16 mouse cellular contexts compared by ENCODE assay signal in the genomic region with DNA sequence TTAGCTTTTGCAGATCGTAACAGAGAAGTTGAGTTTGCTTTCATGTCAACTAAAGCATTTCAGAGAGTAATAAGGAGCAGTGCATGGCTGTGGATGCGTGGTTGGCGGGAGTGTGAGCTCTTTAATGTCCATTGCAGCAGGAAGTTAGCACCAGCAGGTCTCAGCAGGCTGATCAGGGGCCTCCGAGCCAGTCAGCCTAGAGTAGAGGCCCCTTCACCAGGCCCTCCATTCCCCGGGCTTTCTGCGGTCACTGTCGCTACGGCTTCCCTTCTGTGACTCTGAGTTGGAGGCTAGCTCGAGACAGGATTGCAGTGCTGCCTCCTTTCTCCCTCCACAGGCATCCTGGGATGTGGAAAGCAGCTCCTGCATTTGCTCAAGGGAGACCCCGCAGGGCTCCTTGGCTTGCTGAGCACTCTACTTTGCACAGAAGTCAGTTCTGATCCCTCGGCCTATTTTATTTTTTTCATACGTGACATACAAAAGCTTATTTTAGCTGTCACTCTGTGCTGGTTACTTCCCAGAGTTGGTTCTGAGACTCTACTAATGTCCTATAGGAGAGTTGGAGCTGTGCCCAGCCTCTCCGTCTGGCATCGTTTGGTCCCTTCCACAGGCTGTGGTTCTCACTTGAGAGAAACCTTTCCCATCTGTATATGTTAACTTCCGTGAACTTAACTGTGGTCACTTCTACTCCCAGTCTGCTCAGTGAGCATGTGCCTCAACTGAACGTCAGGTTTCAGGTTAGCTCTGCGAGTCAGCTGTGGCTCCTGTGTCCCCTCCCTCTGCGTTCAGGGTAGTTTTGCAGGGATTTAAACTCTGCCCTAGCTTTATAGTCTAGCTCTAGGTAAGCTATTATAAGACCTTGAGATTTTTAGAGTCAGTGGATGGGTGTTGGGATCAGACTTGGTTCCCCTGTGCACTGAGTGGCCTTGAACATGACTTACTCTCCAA. TPM values are rescaled to one million over a fixed set of nuclear protein-coding genes. Genes with fewer than 3 reads are reported as not detected.
DNase-seq lines count a peak whose midpoint lies in the region; ATAC-seq and TF ChIP-seq lines count a peak whose summit lies in the region.
"Had no signal": no experiment of that assay in that cellular context is flagged by ENCODE, and none has a peak within 500 bp of the region (broad histone marks: within the 10 kb centered on the region; RNA-seq: fewer than 3 reads in every experiment).

No protein-coding gene starts in this region.

- H3K27me3 ChIP-seq in forebrain, embryonic 13.5 days, result no peaks in the 10 kb centered on the region
- H3K27me3 ChIP-seq in forebrain, embryonic 11.5 days (ENCODE audit: control insufficient read depth, insufficient read depth, low read length), result no peaks in the 10 kb centered on the region
- H3K27me3 ChIP-seq in lung, embryonic 14.5 days (ENCODE audit: insufficient read depth, low read length), result no peaks in the 10 kb centered on the region
- H3K27me3 ChIP-seq in liver, embryonic 14.5 days (ENCODE audit: control insufficient read depth, insufficient read depth, low read length), result no peaks in the 10 kb centered on the region
- H3K27me3 ChIP-seq in kidney, embryonic 15.5 days, result no peaks in the 10 kb centered on the region
- H3K27me3 ChIP-seq: heart, embryonic 12.5 days; intestine, embryonic 15.5 days; midbrain, embryonic 15.5 days; neural tube, embryonic 13.5 days had no signal

- H3K4me3 ChIP-seq in forebrain, embryonic 13.5 days, result no peak overlapping the region
- no peak overlapping the region for H3K4me3 ChIP-seq in forebrain, embryonic 11.5 days (ENCODE audit: low read depth, low read length)
- no peak overlapping the region for H3K4me3 ChIP-seq in lung, embryonic 14.5 days (ENCODE audit: low read depth, low read length)
- no peak overlapping the region for H3K4me3 ChIP-seq in liver, embryonic 14.5 days (ENCODE audit: insufficient read depth in 1 of 2, low read depth in 2 of 2, low read length in 2 of 2)
- no peak overlapping the region for H3K4me3 ChIP-seq in kidney, embryonic 15.5 days (replicated peaks)
- H3K4me3 ChIP-seq: heart, embryonic 12.5 days; intestine, embryonic 15.5 days; midbrain, embryonic 15.5 days; neural tube, embryonic 13.5 days had no signal

- WGBS in forebrain, embryonic 13.5 days, result 87% methylated on average over 18 of the region's 18 CpGs
- WGBS in forebrain, embryonic 11.5 days, result 88% methylated on average over 18 of the region's 18 CpGs
- WGBS in lung, embryonic 14.5 days, result 68% methylated on average over 18 of the region's 18 CpGs
- WGBS in liver, embryonic 14.5 days (ENCODE audit: insufficient replicate concordance), result 46% methylated on average over 18 of the region's 18 CpGs
- 79% methylated on average over 18 of the region's 18 CpGs for WGBS in kidney, embryonic 15.5 days

- H3K27ac ChIP-seq in forebrain, embryonic 13.5 days, result no peak overlapping the region
- no peak overlapping the region for H3K27ac ChIP-seq in forebrain, embryonic 11.5 days (ENCODE audit: low read depth, low read length)
- no peak overlapping the region for H3K27ac ChIP-seq in lung, embryonic 14.5 days (ENCODE audit: low read depth)
- H3K27ac ChIP-seq in liver, embryonic 14.5 days, result no peak overlapping the region
- no peak overlapping the region for H3K27ac ChIP-seq in kidney, embryonic 15.5 days
- H3K27ac ChIP-seq: intestine, embryonic 15.5 days; midbrain, embryonic 15.5 days; neural tube, embryonic 13.5 days had no signal

- no peaks in the 10 kb centered on the region for H3K9me3 ChIP-seq in forebrain, embryonic 13.5 days (replicated peaks)
- H3K9me3 ChIP-seq in forebrain, embryonic 11.5 days (ENCODE audit: control insufficient read depth, low read length), result no peaks in the 10 kb centered on the region
- no peaks in the 10 kb centered on the region for H3K9me3 ChIP-seq in lung, embryonic 14.5 days (ENCODE audit: low read depth, low read length)
- H3K9me3 ChIP-seq in liver, embryonic 14.5 days (ENCODE audit: control insufficient read depth, low read length), result no peaks in the 10 kb centered on the region
- no peaks in the 10 kb centered on the region for H3K9me3 ChIP-seq in kidney, embryonic 15.5 days (replicated peaks)
- H3K9me3 ChIP-seq: heart, embryonic 12.5 days; intestine, embryonic 15.5 days; midbrain, embryonic 15.5 days; neural tube, embryonic 13.5 days had no signal

- no peak for TF ChIP-seq CTCF in lung, embryonic 14.5 days (IDR thresholded peaks at IDR 0.05; ENCODE audit: low read depth)
- no peak for TF ChIP-seq CTCF in liver, embryonic 14.5 days (IDR thresholded peaks at IDR 0.05; ENCODE audit: low read depth)

- no peak for DNase-seq in forebrain, embryonic 11.5 days (ENCODE audit: low spot score)
- peak; percentile 55 for DNase-seq in lung, embryonic 14.5 days
- DNase-seq in lung, postnatal 10 days, result no peak
- peak; percentile 43 for DNase-seq in cerebellum, adult 8-10 months
- DNase-seq in liver, embryonic 14.5 days (ENCODE audit: low read depth in 3 of 3, low spot score in 3 of 3), result no peak
- no peak for DNase-seq in gastrocnemius, postnatal 10 days
- DNase-seq: adrenal gland, postnatal 25 days; gastrocnemius, postnatal 14 days; kidney, postnatal 14 days; thymus, postnatal 14 days had no signal

- no peak overlapping the region for H3K9ac ChIP-seq in forebrain, embryonic 13.5 days
- H3K9ac ChIP-seq in forebrain, embryonic 11.5 days (ENCODE audit: low read length), result no peak overlapping the region
- H3K9ac ChIP-seq in lung, embryonic 14.5 days, result no peak overlapping the region
- H3K9ac ChIP-seq in liver, embryonic 14.5 days (replicated peaks), result no peak overlapping the region
- H3K9ac ChIP-seq in kidney, embryonic 15.5 days, result no peak overlapping the region
- H3K9ac ChIP-seq: heart, embryonic 12.5 days; intestine, embryonic 15.5 days; midbrain, embryonic 15.5 days; neural tube, embryonic 13.5 days had no signal

- TF ChIP-seq EP300 in liver, embryonic 14.5 days (IDR thresholded peaks at IDR 0.05; ENCODE audit: low read depth), result no peak

- ATAC-seq in forebrain, embryonic 13.5 days, result 0 out of 2 replicates have a peak, but pooled peaks have one; percentile 27
- ATAC-seq in forebrain, embryonic 11.5 days (replicated peaks; ENCODE audit: low FRiP score), result no peak
- no peak; the same call in 1 of the 2 replicates for ATAC-seq in lung, embryonic 14.5 days (ENCODE audit: insufficient read depth)
- ATAC-seq in liver, embryonic 14.5 days (ENCODE audit: insufficient read depth), result no peak
- no peak for ATAC-seq in kidney, embryonic 15.5 days (replicated peaks; ENCODE audit: low FRiP score)
- ATAC-seq: intestine, embryonic 15.5 days; midbrain, embryonic 15.5 days had no signal

- H3K4me1 ChIP-seq in forebrain, embryonic 13.5 days, result no peaks in the 10 kb centered on the region
- no peaks in the 10 kb centered on the region for H3K4me1 ChIP-seq in forebrain, embryonic 11.5 days (replicated peaks; ENCODE audit: control insufficient read depth, insufficient read depth, low read length)
- H3K4me1 ChIP-seq in lung, embryonic 14.5 days (ENCODE audit: insufficient read depth), result no peaks in the 10 kb centered on the region
- H3K4me1 ChIP-seq in liver, embryonic 14.5 days (replicated peaks; ENCODE audit: control insufficient read depth in 2 of 2, insufficient read depth in 2 of 2, low read length in 1 of 2), result peaks cover 0 to 7% of the 10 kb centered on the region in 2 experiments; a peak in 1 of 4 replicates
- H3K4me1 ChIP-seq in kidney, embryonic 15.5 days, result no peaks in the 10 kb centered on the region
- H3K4me1 ChIP-seq: heart, embryonic 12.5 days; intestine, embryonic 15.5 days; midbrain, embryonic 15.5 days; neural tube, embryonic 13.5 days had no signal

- no peaks in the 10 kb centered on the region for H3K36me3 ChIP-seq in forebrain, embryonic 13.5 days (ENCODE audit: poor library complexity, severe bottlenecking)
- no peaks in the 10 kb centered on the region for H3K36me3 ChIP-seq in forebrain, embryonic 11.5 days (ENCODE audit: control insufficient read depth, insufficient read depth, low read length)
- no peaks in the 10 kb centered on the region for H3K36me3 ChIP-seq in lung, embryonic 14.5 days (ENCODE audit: insufficient read depth)
- no peaks in the 10 kb centered on the region for H3K36me3 ChIP-seq in liver, embryonic 14.5 days (replicated peaks; ENCODE audit: control insufficient read depth, insufficient read depth, low read depth)
- peaks cover 9% of the 10 kb centered on the region; the same call in 1 of the 2 replicates for H3K36me3 ChIP-seq in kidney, embryonic 15.5 days
- H3K36me3 ChIP-seq: intestine, embryonic 15.5 days; midbrain, embryonic 15.5 days; neural tube, embryonic 13.5 days had no signal

- H3K4me2 ChIP-seq in forebrain, embryonic 13.5 days, result no peak overlapping the region
- no peak overlapping the region for H3K4me2 ChIP-seq in forebrain, embryonic 11.5 days (ENCODE audit: low read depth, low read length, severe bottlenecking)
- H3K4me2 ChIP-seq in lung, embryonic 14.5 days, result no peak overlapping the region
- H3K4me2 ChIP-seq in liver, embryonic 14.5 days (ENCODE audit: low read depth), result peak overlapping the region; percentile 28
- H3K4me2 ChIP-seq in kidney, embryonic 15.5 days, result no peak overlapping the region
- H3K4me2 ChIP-seq: heart, embryonic 12.5 days; intestine, embryonic 15.5 days; midbrain, embryonic 15.5 days; neural tube, embryonic 13.5 days had no signal

RNA-seq across cellular contexts. Expression of a gene that starts 36.0 kb away (rescaled TPM):
- polyA plus RNA-seq in forebrain, embryonic 13.5 days (2015; fragmentation: Nextera tagmentation; extraction: Ambion mirVana), result 4.1 and 4.4 TPM in 2 replicates
- polyA plus RNA-seq in forebrain, embryonic 11.5 days (2014; fragmentation: Nextera tagmentation; extraction: Ambion mirVana), result 8.0 and 8.2 TPM in 2 replicates
- 9.3 and 9.5 TPM in 2 replicates for polyA plus RNA-seq in lung, embryonic 14.5 days (2014; fragmentation: Nextera tagmentation; extraction: Ambion mirVana)
- polyA plus RNA-seq in liver, embryonic 14.5 days (2012; rRNA removed), result 2.1 and 2.2 TPM in 2 replicates
- 2.3 and 3.1 TPM in 2 replicates for polyA plus RNA-seq in liver, embryonic 14.5 days (2014; fragmentation: Nextera tagmentation; extraction: Ambion mirVana)
- 26.7 and 28.8 TPM in 2 replicates for polyA plus RNA-seq in kidney, embryonic 15.5 days (2015; fragmentation: Nextera tagmentation; extraction: Ambion mirVana)
- total RNA-seq in gastrocnemius, postnatal 10 days (2021), result 1 to 10 TPM; 1.9 to 2.0 TPM

Comparison
In these comparisons a context has a peak if more than half of its experiments do, and no peak if none do; other contexts are left out.
1. DNase-seq: peak in lung, embryonic 14.5 days (single experiment) and cerebellum, adult 8-10 months (single experiment); none in forebrain, embryonic 11.5 days (single experiment), lung, postnatal 10 days (single experiment), liver, embryonic 14.5 days (0 of 3) and gastrocnemius, postnatal 10 days (single experiment).